Mouse (Mus musculus) heart, embryonic 10.5 days (tissue): ENCODE results near the gene Mlec. TPM values are rescaled to one million over a fixed set of nuclear protein-coding genes. Genes with fewer than 3 reads are reported as not detected.
A peak's percentile ranks its signal among the peaks of the same experiment; 100 is the strongest.
"Not testable (repeated sequence)": the region's sequence is repeated elsewhere in the genome, so short reads cannot be mapped to it uniquely, and the experiment has no call there.

Source experiments
- DNase-seq: peaks from one replicate; pipeline ENCODE4 v3.0.0-alpha.2; 2017; ENCODE audit warnings: low spot score
- H3K27ac ChIP-seq: fragments of 300-500 bp; sonication (generic); 2 replicates; pipeline ENCODE4 v1.5.1; 2016; ENCODE audit warnings: mild to moderate bottlenecking
- H3K27me3 ChIP-seq: fragments of 300-500 bp; sonication (generic); 2 replicates; pipeline ENCODE4 v1.6.1; 2016; ENCODE audit warnings: mild to moderate bottlenecking; ENCODE audit not compliant: poor library complexity, insufficient read depth, severe bottlenecking
- H3K36me3 ChIP-seq: fragments of 300-500 bp; sonication (generic); 2 replicates; pipeline ENCODE4 v1.6.1; 2016; ENCODE audit warnings: mild to moderate bottlenecking, moderate library complexity
- H3K4me1 ChIP-seq: fragments of 300-500 bp; sonication (generic); 2 replicates; pipeline ENCODE4 v1.6.1; 2016; ENCODE audit warnings: mild to moderate bottlenecking
- H3K4me3 ChIP-seq: fragments of 300-500 bp; sonication (generic); 2 replicates; pipeline ENCODE4 v1.5.1; 2016; ENCODE audit warnings: mild to moderate bottlenecking, moderate library complexity
- H3K9me3 ChIP-seq: fragments of 300-500 bp; sonication (generic); 2 replicates; pipeline ENCODE4 v1.6.1; 2016; ENCODE audit warnings: mild to moderate bottlenecking, moderate library complexity
- WGBS: fragments of 180-500 bp; shearing (Covaris S2); methylation state at CpG from one replicate; pipeline ENCODE4 v1.1.7; 2016; 5-methylcytosine and 5-hydroxymethylcytosine counted together
- polyA plus RNA-seq: library from polyadenylated mRNA; unstranded; fragments of >200 nt; fragmentation: Nextera tagmentation; extraction: Ambion mirVana; gene quantifications from 2 replicates; pipeline ENCODE4 v1.2.1, GENCODE M21; 2016

The Mlec gene
- polyA plus RNA-seq, 1 experiment from 2014 or later, result 113 TPM

DNA sequence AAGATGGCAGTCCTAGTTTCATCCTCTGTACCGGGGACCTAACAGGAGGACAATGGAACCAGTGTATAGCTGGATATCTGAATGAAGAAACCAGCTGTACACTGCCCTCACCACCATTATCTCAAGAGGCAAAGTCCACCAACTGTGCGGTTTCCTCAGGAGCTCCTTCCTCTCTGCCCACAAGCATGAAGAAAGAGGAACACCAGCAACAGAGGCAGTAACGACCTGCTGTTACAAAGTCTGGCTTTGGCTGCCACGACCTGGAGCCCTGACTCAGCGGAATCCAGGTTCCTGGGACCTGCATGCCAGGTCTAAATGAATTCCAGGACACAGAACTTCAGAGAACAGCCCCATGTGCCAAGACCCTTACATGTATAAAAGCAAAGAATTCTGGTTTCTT, 2.1 kb downstream of the Mlec start:
- H3K36me3 ChIP-seq, result peaks cover 20% of the 10 kb centered on the region
- peak overlapping the region; percentile 98 for H3K4me3 ChIP-seq
- peak overlapping the region; percentile 97 for H3K27ac ChIP-seq
- 40% methylated on average over 5 of the region's 5 CpGs for WGBS
- H3K4me1 ChIP-seq, result peaks cover 72% of the 10 kb centered on the region
- no peak for DNase-seq
- H3K9me3 ChIP-seq, result no peaks in the 10 kb centered on the region
- H3K27me3 ChIP-seq, result no peaks in the 10 kb centered on the region

DNA sequence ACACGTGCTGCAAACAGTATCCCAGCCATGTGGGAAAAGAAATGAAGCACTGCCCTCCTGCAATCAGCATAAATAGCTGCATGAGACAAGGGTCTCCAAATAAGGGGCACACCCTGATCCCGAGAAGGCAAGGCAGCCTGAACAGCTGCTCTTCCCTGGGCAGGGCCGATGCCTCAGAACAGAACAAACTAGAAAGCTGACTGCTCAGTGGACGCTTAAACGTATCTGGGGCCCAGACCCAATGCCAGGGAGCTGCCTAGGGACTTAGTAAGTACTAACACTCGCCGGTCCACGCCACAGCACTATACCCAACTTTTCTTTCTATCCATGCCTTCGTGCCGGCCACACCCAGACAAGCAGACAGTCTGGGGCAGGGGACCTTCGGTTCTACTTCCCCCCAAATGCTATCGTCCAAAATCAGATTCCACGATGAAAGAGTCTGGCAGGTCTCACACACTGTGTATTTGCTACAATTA, 2.8 kb downstream of the Mlec start:
- H3K4me1 ChIP-seq, result peaks cover 73% of the 10 kb centered on the region
- H3K27me3 ChIP-seq, result no peaks in the 10 kb centered on the region
- peak overlapping the region; percentile 97 for H3K27ac ChIP-seq
- H3K4me3 ChIP-seq, result peak overlapping the region; percentile 98
- peaks cover 27% of the 10 kb centered on the region for H3K36me3 ChIP-seq
- no peaks in the 10 kb centered on the region for H3K9me3 ChIP-seq
- no peak for DNase-seq
- 58% methylated on average over 13 of the region's 13 CpGs for WGBS

DNA sequence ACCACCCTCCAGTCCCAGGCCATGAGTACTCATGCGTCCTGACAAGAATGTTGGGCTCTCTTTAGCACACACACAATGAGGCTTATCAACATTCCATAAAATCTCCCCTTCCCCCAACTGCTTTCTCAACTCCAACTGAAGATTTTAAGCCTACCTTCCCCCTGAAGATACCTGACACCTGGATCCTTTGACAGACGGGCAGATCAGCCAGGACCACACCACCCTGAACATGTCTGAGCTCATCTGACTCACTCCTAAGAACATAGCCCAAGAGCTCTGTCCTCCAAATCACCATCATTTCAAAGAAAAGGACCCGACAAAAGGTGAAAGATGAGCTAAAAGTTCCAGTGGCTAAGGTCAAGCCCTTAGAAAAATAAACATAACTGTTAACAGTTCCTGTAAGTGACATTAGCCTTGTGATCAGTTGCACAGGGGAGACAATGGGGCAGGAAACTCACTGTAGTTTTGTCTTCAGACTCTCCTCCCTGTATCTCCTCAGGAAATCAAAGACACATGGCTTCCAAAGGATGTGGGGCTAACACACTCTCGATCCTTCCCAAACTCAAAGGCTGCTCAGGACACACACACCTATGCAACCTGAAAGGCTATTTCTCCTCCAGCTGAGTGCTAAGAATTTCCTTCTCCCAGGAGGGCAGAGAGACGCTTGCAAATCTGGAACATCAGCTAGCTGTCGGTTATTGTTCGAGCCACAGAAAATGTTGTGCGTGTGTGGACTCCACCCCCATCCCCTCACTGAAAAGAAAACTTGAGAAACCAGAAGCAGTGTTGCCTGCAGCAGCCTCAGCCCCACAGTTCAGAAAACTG, 5.6 kb downstream of the Mlec start:
- Histone ChIP-seq H3K27me3 (no peaks in the 10 kb centered on the region), H3K4me1 (peaks cover 63% of the 10 kb centered on the region), H3K27ac (peak overlapping the region; percentile 37; the same call in 1 of the 2 replicates), H3K36me3 (peaks cover 54% of the 10 kb centered on the region), H3K9me3 (no peaks in the 10 kb centered on the region), H3K4me3 (no peak overlapping the region)
- DNase-seq, result no peak
- WGBS, result 31% methylated on average over 8 of the region's 8 CpGs

DNA sequence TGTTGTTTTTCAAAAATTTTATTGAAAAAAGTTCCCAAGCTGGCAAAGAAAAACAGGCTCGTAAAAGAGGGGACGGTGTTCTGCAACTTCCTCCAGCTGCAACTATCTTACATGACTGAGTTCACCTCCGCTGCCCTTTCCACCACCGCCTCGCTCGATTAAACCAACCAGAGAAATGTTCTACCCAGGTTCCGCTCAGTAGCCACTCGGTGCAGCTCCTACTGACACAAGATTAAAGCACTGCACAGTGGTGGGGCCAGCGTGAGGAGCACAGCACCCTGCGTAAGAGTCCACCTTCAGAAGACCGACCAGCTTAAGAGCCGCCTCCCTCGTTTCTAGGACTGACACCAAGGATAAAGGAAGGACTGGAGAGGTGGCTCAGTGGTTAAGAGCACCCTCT, 6.5 kb downstream of the Mlec start:
- Histone ChIP-seq H3K36me3 (peaks cover 63% of the 10 kb centered on the region), H3K4me3 (no peak overlapping the region), H3K27me3 (no peaks in the 10 kb centered on the region), H3K27ac (no peak overlapping the region), H3K4me1 (peaks cover 56% of the 10 kb centered on the region), H3K9me3 (no peaks in the 10 kb centered on the region)
- no peak for DNase-seq
- WGBS, result 79% methylated on average over 13 of the region's 13 CpGs

DNA sequence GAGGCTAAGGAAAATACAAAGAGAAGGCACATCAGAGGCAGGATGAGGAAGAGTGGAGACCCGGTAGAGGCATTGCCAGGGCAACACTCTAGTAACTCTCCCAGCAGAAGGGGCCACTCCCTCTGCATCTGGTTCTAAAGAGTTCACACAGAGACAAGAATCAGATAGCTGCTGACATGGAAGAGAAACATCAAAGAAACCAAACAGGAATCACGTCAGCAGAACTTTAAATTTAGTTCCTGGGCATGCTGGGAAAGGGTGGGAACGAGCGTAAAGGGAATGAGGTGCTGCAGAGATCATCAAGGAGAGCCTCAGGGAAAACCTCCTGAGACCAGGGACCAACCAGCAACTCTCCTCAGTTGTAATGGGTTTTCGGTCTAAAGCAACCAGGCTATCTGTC, 7.0 kb downstream of the Mlec start:
- DNase-seq, result no peak
- WGBS, result 60% methylated on average over 5 of the region's 5 CpGs
- H3K36me3 ChIP-seq, result peaks cover 67% of the 10 kb centered on the region
- no peak overlapping the region for H3K27ac ChIP-seq
- H3K4me1 ChIP-seq, result peaks cover 51% of the 10 kb centered on the region
- no peaks in the 10 kb centered on the region for H3K27me3 ChIP-seq
- H3K4me3 ChIP-seq, result no peak overlapping the region
- no peaks in the 10 kb centered on the region for H3K9me3 ChIP-seq

DNA sequence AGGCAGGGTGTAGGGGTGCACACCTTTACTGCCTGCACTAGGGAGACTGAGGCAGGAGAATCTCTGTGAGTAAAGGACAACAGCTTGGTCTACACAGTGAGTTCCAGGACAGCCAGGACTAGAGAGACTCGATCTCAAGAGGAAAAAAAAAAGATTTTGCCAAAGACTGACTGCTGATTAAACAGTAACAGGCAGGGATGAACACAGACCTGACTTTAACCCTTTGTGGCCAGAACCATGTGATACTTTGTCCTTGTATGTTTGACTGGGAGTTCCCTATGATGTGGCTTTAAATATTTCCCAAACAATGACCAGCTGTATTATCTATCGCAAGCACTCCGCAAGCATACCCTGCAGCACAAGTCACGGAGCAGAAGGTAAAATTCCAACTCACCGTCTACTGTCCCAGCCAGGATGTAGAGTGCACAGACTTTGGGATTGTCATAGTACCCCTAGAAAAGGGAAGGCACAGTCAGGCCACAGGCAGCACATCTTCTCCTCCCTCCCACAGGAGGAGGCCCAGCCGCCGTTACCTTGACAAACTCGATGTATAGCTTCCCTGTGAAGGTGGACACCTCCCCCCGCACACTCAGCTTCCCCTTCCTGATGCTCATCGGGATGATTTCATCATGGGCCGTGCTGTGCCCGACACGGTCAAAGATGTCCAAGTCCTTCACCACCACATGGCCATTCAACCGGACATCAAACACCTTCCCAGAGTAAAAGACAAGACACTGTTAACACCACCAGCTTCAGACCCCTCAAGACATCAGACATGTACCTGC, 8.1 kb downstream of the Mlec start:
- no peak overlapping the region for H3K27ac ChIP-seq
- peaks cover 77% of the 10 kb centered on the region for H3K36me3 ChIP-seq
- no peaks in the 10 kb centered on the region for H3K27me3 ChIP-seq
- peaks cover 40% of the 10 kb centered on the region for H3K4me1 ChIP-seq
- no peaks in the 10 kb centered on the region for H3K9me3 ChIP-seq
- DNase-seq, result no peak
- H3K4me3 ChIP-seq, result no peak overlapping the region
- 93% methylated on average over 14 of the region's 14 CpGs for WGBS

DNA sequence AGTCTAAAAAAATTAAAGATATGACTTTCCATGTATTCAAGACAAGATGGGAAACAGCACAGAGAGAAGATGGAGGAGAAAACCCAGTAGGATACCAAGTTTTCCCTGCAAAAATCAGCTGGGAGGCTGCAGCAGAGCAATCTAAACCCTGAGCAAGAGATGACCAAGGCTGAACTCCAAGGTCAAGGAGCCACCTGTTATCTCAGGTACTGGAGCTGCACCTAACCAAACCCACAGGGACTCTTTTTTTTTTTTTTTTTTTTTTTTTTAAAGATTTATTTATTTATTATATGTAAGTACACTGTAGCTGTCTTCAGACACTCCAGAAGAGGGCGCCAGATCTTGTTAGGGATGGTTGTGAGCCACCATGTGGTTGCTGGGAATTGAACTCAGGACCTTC, 9.1 kb downstream of the Mlec start:
- not testable (repeated sequence) for H3K4me3 ChIP-seq, H3K9me3 ChIP-seq, H3K27me3 ChIP-seq, DNase-seq, H3K27ac ChIP-seq
- Histone ChIP-seq H3K4me1 (peaks cover 33% of the 10 kb centered on the region), H3K36me3 (peaks cover 86% of the 10 kb centered on the region)
- no CpG with 5 or more reads among the region's 1 CpGs for WGBS

DNA sequence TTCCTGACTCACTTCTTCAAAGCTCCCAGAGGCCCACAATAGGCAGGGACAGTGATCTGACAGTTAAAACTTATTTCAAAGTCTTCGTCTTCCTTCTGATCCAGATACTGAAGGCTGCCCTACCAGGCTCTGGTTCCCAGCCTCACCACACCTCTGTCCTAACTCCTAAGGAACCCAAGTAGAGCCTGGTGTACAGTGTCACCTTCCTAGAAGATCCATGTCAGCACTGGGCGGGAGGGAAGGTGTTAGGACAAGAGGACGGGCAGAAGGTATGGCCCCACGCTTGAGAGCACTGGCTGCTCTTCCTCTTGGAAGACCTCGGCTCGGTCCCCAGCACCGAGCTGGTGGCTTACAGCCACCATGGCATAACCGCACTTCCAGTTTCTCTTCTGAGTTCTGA, 9.6 kb downstream of the Mlec start:
- no peak overlapping the region for H3K27ac ChIP-seq
- no peak for DNase-seq
- 87% methylated on average over 8 of the region's 8 CpGs for WGBS
- H3K27me3 ChIP-seq, result no peaks in the 10 kb centered on the region
- peaks cover 28% of the 10 kb centered on the region for H3K4me1 ChIP-seq
- no peaks in the 10 kb centered on the region for H3K9me3 ChIP-seq
- H3K4me3 ChIP-seq, result no peak overlapping the region
- peaks cover 81% of the 10 kb centered on the region for H3K36me3 ChIP-seq

DNA sequence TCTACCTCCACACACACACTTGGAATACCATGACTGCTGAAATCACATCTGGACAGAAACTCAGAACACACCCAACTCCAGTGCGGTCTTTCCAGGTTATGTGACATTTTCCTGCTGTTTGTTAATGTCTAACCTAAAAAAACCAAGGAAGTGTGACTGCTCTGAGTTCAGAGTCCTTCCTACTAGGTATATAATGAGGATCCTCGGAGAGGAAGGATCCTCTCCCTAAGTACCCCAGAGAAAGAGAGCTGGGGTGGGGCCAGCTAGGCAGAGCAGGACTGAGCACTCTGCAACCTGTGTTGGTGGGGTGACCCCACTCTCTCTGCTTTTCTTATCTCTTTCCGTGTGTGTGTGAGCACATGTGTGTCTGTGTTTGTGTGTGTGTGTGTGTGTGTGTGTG, 10.6 kb downstream of the Mlec start:
- Histone ChIP-seq H3K27ac (no peak overlapping the region), H3K4me3 (no peak overlapping the region), H3K9me3 (no peaks in the 10 kb centered on the region), H3K27me3 (no peaks in the 10 kb centered on the region), H3K36me3 (peaks cover 84% of the 10 kb centered on the region), H3K4me1 (peaks cover 18% of the 10 kb centered on the region)
- 80% methylated on average over 3 of the region's 3 CpGs for WGBS
- no peak for DNase-seq

DNA sequence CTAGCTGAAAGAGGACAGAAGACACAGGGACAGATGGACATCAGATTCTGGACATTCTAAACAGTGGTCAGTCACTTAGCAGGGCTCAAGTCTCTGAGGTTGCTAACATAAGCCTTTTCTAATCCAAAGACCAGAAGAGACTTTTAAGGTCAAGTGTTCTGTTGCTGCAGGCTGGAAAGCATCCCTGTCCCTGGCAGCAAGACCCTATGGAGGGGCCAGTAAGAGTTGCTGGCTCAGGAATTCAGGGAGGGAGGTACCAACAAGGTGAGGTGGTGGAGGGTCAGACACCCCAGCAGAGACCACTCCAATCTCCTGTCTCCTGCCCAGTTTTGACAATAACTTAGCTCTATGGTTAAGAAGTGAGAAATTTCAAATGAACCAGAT, 11.2 kb downstream of the Mlec start:
- DNase-seq, result no peak
- H3K27me3 ChIP-seq, result no peaks in the 10 kb centered on the region
- no peak overlapping the region for H3K4me3 ChIP-seq
- peaks cover 82% of the 10 kb centered on the region for H3K36me3 ChIP-seq
- H3K9me3 ChIP-seq, result no peaks in the 10 kb centered on the region
- peaks cover 13% of the 10 kb centered on the region for H3K4me1 ChIP-seq
- no peak overlapping the region for H3K27ac ChIP-seq

DNA sequence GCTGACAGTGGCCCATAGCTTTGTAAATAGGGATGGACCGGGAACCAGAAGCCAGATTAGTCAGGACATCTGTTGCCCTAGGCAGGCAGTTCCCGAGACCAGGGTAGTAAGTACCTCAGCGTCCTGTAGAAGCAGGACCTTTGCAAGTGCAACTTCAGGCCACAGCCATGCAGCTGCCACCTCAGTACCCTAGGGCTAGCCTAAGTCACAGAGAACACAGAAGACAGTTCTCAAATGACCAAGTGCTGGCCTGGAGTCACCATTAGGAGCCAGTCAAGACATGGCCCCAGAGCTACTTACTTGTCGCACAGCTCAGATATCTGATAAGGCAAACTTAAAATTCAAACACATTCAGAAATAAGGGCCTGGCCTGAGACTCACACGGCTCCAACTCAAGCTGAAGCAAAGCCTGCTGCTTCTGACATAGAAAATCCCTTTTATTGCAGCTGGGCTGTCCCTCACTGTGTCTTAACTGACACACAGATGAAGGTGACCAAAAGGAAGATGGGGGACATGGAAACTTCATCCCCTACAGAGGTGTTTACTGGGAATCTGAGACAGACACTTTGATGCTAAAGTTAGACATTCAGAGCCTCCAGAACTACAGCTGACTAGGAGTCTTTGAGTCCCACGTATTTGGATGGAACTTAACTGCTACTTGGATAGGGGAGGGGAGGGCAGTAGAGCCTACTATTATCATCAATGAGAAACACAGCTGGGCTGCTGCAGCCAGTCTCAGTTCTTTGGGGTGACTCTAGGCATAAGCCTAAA, 11.8 kb downstream of the Mlec start:
- H3K27me3 ChIP-seq, result no peaks in the 10 kb centered on the region
- peaks cover 77% of the 10 kb centered on the region for H3K36me3 ChIP-seq
- H3K4me1 ChIP-seq, result 0 out of 2 replicates have a peak, but pooled peaks cover 7% of the 10 kb centered on the region
- 80% methylated on average over 6 of the region's 6 CpGs for WGBS
- H3K27ac ChIP-seq, result no peak overlapping the region
- DNase-seq, result no peak
- H3K4me3 ChIP-seq, result no peak overlapping the region
- H3K9me3 ChIP-seq, result no peaks in the 10 kb centered on the region

DNA sequence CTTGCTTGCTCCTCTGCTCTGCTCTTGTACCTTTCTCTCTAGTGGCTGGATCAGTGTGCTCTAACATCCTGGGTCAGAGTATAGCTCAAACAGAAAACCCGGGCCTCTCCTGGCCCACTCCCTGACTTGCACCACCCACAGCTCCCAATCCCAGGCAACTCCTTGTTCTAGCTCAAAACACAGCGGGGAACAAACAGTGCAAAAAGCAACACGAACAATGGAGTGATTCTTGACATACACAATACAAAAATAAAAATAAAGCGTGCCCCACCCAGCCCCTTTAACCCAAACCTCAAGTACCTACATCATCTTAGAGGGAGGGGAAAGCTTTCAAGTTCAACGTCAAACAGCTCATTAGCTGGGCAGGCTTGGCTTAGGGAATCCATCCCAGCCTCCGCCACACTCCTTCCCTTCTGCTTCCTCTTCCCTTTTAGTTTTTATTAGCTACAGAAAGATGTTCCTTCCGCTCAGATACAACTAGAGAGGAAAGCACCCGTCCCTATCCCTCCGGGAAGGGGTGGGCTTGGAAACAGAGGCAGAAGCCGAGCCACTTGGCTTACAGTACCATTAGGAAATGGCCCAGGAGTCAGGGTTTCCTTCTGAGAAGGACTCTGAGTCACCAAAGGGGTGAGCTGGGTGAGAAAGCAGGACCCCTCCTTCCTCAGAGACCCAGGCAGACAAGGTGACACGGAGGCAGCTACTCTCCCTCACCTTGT, 12.6 kb downstream of the Mlec start:
- no peak overlapping the region for H3K4me3 ChIP-seq
- no peak for DNase-seq
- H3K36me3 ChIP-seq, result peaks cover 70% of the 10 kb centered on the region
- H3K9me3 ChIP-seq, result no peaks in the 10 kb centered on the region
- 0 out of 2 replicates have a peak, but pooled peaks cover 3% of the 10 kb centered on the region for H3K4me1 ChIP-seq
- 81% methylated on average over 11 of the region's 11 CpGs for WGBS
- H3K27ac ChIP-seq, result no peak overlapping the region
- no peaks in the 10 kb centered on the region for H3K27me3 ChIP-seq
